Mouse (Mus musculus): ENCODE results near the gene Grap. TPM values are rescaled to one million over a fixed set of nuclear protein-coding genes. Genes with fewer than 3 reads are reported as not detected.

Gene Grap
- total RNA-seq, 1 experiment from 2014 or later: 0.10 TPM

- ATAC-seq (replicated peaks in 1 of 2; ENCODE audit: insufficient read depth in 1 of 2, low FRiP score in 2 of 2, low TSS enrichment in 1 of 2, low read depth in 1 of 2, poor library complexity in 2 of 2, severe bottlenecking in 2 of 2): no peak
These were observed 45.8 kb downstream of the Grap start for GRCm38 (mm10) chr11:61698852-61699251.

DNA sequence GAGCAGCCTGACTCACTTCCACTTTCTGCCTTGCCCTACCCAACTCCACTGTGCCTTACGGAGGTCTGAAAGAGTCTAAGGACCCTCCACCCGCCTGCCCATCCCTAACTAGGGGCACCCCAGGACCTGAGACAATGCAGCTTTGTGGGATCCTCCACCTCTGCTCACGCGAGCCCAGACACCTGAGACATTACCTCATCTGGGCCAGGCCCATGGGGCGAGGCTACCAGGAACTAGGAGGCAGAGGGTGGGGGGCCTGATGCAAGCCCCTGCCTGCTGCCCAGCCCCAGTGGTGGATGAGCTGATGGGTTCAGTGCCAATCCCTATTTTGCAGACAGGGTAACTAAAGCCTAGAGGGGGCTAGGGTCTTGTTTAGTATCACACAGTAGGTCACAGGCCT, 46.4 kb downstream of the Grap start:
- ATAC-seq (replicated peaks in 1 of 2; ENCODE audit: insufficient read depth in 1 of 2, low FRiP score in 2 of 2, low TSS enrichment in 1 of 2, low read depth in 1 of 2, poor library complexity in 2 of 2, severe bottlenecking in 2 of 2): no peak

DNA sequence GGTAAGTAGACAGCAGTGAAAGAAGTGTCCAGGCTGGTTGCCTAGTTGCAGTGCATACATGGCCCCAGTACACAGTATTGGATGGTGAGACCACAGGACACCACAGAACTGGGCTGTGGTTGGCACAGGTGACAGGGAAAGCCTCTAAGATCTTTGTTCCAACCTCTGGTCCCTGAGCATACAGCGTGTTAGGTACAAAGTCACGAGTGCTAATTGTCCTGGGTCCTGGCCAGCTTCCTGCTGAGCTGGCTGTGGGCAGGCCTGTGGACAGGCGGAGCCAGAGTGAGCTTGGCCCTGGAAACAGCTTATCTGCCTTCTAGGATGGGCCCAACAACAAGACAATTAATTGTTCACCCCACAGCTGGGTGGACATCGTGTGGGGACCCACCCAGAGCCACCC, 46.9 kb downstream of the Grap start:
- ATAC-seq (replicated peaks in 1 of 2; ENCODE audit: insufficient read depth in 1 of 2, low FRiP score in 2 of 2, low TSS enrichment in 1 of 2, low read depth in 1 of 2, poor library complexity in 2 of 2, severe bottlenecking in 2 of 2): no peak; a peak in 1 of 4 replicates

DNA sequence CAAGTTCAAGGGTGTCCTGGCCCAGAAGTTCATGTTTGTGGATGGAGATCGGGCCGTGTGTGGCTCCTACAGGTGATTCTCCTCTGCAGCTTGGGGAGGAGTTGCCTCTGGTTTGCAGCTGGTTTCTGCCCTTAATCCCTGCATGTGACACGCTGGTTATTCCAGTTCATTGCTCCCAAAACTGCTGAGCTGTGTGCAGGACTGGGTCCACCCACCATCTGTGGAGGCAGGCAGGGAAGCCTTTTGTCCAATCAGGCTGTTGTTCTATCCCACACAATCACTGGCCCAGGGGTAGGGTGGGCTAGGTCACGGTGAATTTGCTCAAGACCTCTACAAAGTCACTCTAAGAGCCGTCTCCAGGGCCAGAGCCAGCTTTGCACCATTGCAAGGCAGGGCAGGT, 48.6 kb downstream of the Grap start:
- ATAC-seq (replicated peaks in 1 of 2; ENCODE audit: insufficient read depth in 1 of 2, low FRiP score in 2 of 2, low TSS enrichment in 1 of 2, low read depth in 1 of 2, poor library complexity in 2 of 2, severe bottlenecking in 2 of 2): no peak

GRCm38 (mm10) chr11:61702494-61702893, 49.4 kb downstream of the Grap start:
- no peak for ATAC-seq (replicated peaks in 1 of 2; ENCODE audit: insufficient read depth in 1 of 2, low FRiP score in 2 of 2, low TSS enrichment in 1 of 2, low read depth in 1 of 2, poor library complexity in 2 of 2, severe bottlenecking in 2 of 2)

- ATAC-seq (replicated peaks in 1 of 2; ENCODE audit: insufficient read depth in 1 of 2, low FRiP score in 2 of 2, low TSS enrichment in 1 of 2, low read depth in 1 of 2, poor library complexity in 2 of 2, severe bottlenecking in 2 of 2): no peak
These were observed 52.5 kb downstream of the Grap start for GRCm38 (mm10) chr11:61705581-61705980.

DNA sequence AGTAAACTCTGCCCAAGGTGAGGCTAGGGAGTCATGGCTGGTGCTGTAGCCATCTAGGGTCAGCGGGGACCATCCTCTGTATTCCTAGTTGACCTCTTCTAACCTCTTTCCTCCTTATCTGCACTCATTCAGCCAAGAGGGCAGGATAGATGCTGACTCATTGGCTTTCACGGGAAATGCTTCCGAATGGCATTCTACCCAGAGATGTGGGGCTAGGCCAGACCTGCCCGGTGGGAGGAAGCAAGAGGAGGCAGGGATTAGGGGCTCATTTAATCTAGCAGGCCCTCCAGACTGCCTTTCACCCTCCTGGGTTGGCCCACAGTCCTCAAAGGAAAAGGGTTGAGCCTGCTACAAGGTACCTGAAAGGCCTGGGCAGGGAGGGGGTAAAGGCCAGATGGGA, 53.2 kb downstream of the Grap start:
- ATAC-seq (replicated peaks in 1 of 2; ENCODE audit: insufficient read depth in 1 of 2, low FRiP score in 2 of 2, low TSS enrichment in 1 of 2, low read depth in 1 of 2, poor library complexity in 2 of 2, severe bottlenecking in 2 of 2): no peak

- ATAC-seq (replicated peaks in 1 of 2; ENCODE audit: insufficient read depth in 1 of 2, low FRiP score in 2 of 2, low TSS enrichment in 1 of 2, low read depth in 1 of 2, poor library complexity in 2 of 2, severe bottlenecking in 2 of 2): peak; percentile 74 to 81
These were observed 55.9 kb downstream of the Grap start for GRCm38 (mm10) chr11:61708928-61709327.

DNA sequence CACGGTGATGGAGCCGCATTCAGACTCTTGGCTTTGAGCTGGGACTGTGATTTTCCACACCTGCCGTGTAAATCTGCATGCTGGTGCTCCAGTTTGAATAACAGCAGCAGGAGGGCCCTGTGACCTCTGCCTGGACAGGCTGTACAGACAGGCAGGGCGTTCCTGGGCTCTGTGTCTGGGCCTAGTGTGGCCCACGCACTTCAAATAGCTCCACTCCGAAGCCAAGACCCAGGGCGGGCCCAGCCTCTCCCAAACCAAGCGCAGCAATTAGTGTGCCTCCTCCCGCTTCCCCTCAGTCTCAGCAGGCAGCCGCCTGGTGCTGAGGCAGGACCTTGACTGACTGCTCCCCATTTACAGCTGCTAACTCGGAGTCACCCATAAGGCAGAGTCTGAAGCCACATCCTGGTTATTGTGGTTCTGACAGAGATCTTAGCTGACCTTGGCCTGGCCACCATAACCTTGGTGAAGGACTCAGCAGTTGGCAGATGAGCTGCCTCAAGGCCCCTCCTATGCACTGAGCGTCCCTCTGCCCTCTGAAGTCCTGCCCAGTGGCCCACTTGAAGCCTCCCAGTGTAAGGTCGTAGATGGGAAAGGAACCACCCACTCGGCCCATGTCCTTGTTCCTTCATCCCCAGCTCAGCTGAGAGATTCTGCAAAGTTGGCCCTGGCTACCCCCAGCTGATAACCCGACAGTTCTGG, 60.2 kb downstream of the Grap start:
- no peak for ATAC-seq (replicated peaks in 1 of 2; ENCODE audit: insufficient read depth in 1 of 2, low FRiP score in 2 of 2, low TSS enrichment in 1 of 2, low read depth in 1 of 2, poor library complexity in 2 of 2, severe bottlenecking in 2 of 2)

DNA sequence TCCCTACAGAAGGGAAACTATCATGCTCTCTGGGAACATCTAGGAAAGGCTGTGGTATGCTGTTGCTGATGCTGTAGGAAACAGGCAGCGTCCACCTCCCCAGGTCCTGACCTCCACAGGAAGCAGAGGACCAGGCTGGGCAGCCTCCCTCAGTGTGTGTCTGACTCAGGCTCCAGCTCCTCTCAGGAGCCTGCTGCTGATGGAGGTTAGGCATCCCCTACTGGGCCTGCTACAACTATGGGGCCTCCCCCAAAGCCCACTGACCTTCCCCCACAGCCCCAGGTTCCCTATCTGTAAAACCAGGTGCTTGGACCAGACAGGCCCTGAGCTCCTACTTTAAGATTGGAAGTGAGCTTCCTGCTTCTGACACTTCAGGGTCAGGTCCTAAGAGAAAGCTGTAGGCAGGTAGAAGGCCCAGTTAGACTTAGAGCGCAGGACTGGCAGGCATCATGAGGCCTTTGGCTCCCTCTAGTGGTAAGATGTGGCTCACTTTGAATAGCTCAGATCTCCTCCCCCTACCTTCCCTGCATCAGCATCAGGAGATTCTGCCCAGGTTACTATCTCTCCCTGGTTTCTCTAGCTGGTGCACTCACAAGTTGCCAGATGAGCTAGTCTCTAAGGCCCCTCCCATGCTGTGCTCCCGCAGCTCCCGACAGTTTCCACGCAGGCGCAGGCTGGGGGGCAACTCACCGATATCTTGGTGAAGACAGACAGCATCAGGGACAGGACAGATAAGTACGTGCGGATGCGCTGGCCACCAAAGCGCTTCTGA, 61.5 kb downstream of the Grap start:
- ATAC-seq (replicated peaks in 1 of 2; ENCODE audit: insufficient read depth in 1 of 2, low FRiP score in 2 of 2, low TSS enrichment in 1 of 2, low read depth in 1 of 2, poor library complexity in 2 of 2, severe bottlenecking in 2 of 2): peak; percentile 65 to 83

DNA sequence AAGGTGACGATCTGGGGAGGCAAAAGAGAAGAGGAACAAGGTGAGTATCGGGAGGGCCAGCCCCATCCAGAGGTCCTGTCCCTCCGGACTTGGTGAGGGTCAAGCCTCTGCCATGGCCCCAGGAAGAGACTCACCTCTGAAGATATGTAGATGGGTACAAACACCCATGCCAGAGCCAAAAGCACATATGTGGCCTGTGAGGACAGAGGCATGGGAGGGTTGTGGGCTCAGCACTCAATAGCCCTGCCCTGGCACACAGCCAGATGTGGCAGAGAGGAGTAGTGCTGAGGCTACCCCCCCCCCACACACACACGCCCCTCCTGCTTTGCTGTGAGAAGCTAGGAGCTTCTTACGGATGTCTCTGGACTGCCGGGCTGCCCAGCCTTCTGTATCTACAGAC, 62.1 kb downstream of the Grap start:
- ATAC-seq (replicated peaks in 1 of 2; ENCODE audit: insufficient read depth in 1 of 2, low FRiP score in 2 of 2, low TSS enrichment in 1 of 2, low read depth in 1 of 2, poor library complexity in 2 of 2, severe bottlenecking in 2 of 2): no peak

DNA sequence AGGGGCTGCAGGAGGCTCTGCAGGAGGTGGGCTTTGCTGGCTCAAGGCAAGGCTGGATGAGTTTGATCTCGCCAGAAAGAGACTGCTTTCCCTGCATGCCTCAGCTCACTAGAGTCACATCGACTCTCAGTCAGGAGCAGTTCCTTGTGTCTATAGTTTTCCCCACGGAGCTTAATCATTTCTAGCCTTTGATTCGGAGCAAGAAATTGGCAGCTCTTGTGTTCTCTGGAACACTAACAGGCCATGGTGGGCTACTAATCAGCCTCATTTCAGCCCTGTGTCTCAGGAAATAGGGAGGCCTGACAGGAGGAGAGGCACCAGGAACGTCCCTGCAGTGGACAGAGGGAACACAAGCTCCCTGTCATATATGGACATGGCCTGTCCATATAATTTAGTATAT, 64.9 kb downstream of the Grap start:
- no peak for ATAC-seq (replicated peaks in 1 of 2; ENCODE audit: insufficient read depth in 1 of 2, low FRiP score in 2 of 2, low TSS enrichment in 1 of 2, low read depth in 1 of 2, poor library complexity in 2 of 2, severe bottlenecking in 2 of 2)

DNA sequence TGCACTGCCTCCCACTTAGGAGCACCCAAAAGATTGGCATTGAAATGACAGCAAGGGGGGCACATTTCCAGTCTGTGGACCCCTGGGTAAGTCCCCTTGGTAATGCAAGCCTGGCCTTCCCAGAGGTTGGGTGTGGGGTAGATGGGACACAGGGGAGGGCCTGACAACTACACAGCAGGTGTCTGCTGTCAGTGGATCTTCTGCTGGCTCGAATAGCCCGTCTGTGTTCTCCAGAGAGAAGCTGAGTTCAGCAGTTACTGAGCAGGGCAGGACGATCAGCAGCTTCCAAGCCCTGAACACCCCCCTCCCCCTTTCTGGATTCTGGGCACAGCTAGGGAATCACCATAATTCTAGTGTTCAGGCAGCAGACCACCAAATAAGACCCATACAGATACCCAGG, 66.3 kb downstream of the Grap start:
- ATAC-seq (replicated peaks in 1 of 2; ENCODE audit: insufficient read depth in 1 of 2, low FRiP score in 2 of 2, low TSS enrichment in 1 of 2, low read depth in 1 of 2, poor library complexity in 2 of 2, severe bottlenecking in 2 of 2): no peak

DNA sequence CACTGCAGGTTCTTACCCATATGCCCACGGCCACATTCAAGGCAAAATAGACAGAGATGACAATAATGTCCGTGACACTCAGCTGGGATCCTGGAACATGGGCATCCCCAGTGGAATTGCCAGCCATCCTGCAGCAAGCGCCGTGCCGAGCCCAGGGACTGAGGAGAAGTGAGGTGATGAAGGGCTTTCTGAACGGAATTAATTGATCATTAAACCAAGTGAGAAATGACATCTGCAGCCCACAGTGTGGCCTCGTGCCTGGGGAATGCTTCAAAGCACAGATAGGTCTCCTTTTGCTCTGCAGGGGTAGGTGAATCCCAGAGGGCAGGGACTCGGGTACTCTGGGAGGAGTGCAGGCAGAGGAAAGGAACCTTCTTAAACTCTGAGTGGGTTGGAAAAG, 66.8 kb downstream of the Grap start:
- no peak for ATAC-seq (replicated peaks in 1 of 2; ENCODE audit: insufficient read depth in 1 of 2, low FRiP score in 2 of 2, low TSS enrichment in 1 of 2, low read depth in 1 of 2, poor library complexity in 2 of 2, severe bottlenecking in 2 of 2)

GRCm38 (mm10) chr11:61720636-61721035, 67.6 kb downstream of the Grap start, which contains the start of gene Slc5a10:
TSS of gene Slc5a10 (minus strand) at chr11:61720826.
- no peak for ATAC-seq (replicated peaks in 1 of 2; ENCODE audit: insufficient read depth in 1 of 2, low FRiP score in 2 of 2, low TSS enrichment in 1 of 2, low read depth in 1 of 2, poor library complexity in 2 of 2, severe bottlenecking in 2 of 2)

DNA sequence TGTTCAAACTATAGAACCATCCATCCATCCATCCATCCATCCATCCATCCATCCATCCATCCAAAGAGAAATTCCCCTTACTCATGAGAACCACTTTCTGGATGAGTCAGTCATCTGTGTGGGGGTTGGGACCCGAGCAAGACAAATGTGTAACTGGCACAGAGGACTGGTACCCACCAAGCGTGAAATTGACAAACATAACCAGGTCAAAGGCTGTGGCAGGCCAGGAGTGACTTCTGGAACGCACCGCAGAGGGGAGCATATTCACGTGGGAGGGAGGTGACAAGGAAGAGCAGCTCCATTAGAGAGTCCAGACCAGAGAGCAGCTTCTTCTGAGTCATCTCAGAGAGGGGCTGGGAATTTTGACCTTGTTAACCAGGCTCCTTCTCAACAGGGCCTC, 69.0 kb downstream of the Grap start:
- ATAC-seq (replicated peaks in 1 of 2; ENCODE audit: insufficient read depth in 1 of 2, low FRiP score in 2 of 2, low TSS enrichment in 1 of 2, low read depth in 1 of 2, poor library complexity in 2 of 2, severe bottlenecking in 2 of 2): no peak

Measured in hematopoietic stem cell, adult 5-6 weeks (primary cell).